Mouse (Mus musculus): ENCODE results near the gene Sema7a. TPM values are rescaled to one million over a fixed set of nuclear protein-coding genes. Genes with fewer than 3 reads are reported as not detected.

Gene Sema7a
- total and polyA plus RNA-seq, 2 experiments from 2014 or later, result 4.0 to 62.8 TPM

DNA sequence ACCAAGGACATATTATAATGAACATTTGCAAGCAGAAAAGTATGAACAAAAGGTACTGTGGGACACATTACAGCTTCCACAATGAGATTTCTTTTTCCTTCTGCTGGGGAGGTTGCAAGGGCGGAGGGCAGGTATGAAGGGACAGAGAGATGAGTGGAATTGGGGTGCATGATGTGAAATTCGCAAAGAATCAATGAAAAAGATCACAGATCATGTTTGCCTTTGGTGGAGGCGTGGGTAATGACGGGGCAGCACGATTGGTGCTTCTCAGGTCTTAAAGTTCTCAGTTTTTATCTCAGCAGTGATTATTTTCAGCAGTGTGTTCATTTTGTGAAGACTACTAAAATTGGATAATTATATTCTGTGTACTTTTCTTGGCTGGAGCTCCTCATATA lies 35.7 kb upstream of the Sema7a start:
- Histone ChIP-seq H3K9me3 (ENCODE audit: low read length) (no peaks in the 10 kb centered on the region), H3K4me1 (ENCODE audit: insufficient read depth, low read length) (0 out of 2 replicates have a peak, but pooled peaks cover 6% of the 10 kb centered on the region), H3K27ac (no peak overlapping the region), H3K4me3 (ENCODE audit: low read length) (no peak overlapping the region), H3K36me3 (ENCODE audit: insufficient read depth, low read length) (no peaks in the 10 kb centered on the region), H3K27me3 (ENCODE audit: insufficient read depth, low read length) (no peaks in the 10 kb centered on the region), H3K4me2 (ENCODE audit: low read depth, low read length) (no peak overlapping the region), H3K9ac (replicated peaks; ENCODE audit: low read length) (no peak overlapping the region)
- WGBS, result 94% methylated on average over 5 of the region's 5 CpGs
- ATAC-seq (no peak), DNase-seq (ENCODE audit: low spot score) (no peak)
- no peak for TF ChIP-seq CTCF (IDR thresholded peaks at IDR 0.05; ENCODE audit: low read depth)

DNA sequence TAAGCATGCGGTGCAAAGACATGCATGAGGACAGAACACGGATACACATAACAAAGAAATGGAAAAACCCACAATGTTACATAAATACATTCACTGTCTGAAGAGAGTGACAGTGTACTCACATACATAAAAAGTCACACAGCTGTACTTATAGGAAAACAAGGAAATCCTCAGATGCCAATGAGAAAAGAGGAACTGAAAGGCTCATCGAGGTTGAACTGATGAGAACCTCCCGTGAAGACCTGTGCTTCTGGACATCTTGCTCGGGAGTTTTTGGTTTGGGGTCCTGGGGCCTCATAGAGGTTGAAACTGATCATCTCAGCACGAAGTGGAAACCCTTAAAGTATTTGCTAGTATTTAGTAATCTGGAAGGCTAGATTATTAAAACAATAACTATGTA lies 32.7 kb upstream of the Sema7a start:
- no peak overlapping the region for H3K9ac ChIP-seq (replicated peaks; ENCODE audit: low read length)
- ATAC-seq (no peak), DNase-seq (ENCODE audit: low spot score) (no peak)
- H3K36me3 ChIP-seq (ENCODE audit: insufficient read depth, low read length), result no peaks in the 10 kb centered on the region
- peaks cover 7% of the 10 kb centered on the region; the same call in 1 of the 2 replicates for H3K4me1 ChIP-seq (ENCODE audit: insufficient read depth, low read length)
- H3K4me2 ChIP-seq (ENCODE audit: low read depth, low read length), result no peak overlapping the region
- no peak overlapping the region for H3K4me3 ChIP-seq (ENCODE audit: low read length)
- H3K9me3 ChIP-seq (ENCODE audit: low read length), result no peaks in the 10 kb centered on the region
- WGBS, result 82% methylated on average over 6 of the region's 6 CpGs
- TF ChIP-seq CTCF (IDR thresholded peaks at IDR 0.05; ENCODE audit: low read depth), result no peak
- H3K27ac ChIP-seq, result no peak overlapping the region
- H3K27me3 ChIP-seq (ENCODE audit: insufficient read depth, low read length), result no peaks in the 10 kb centered on the region

- Histone ChIP-seq H3K9ac (replicated peaks; ENCODE audit: low read length) (peak within 1 kb of the TSS; percentile 71), H3K36me3 (ENCODE audit: insufficient read depth, low read length) (no peaks in the 10 kb centered on the region; the same call in 1 of the 2 replicates), H3K27me3 (ENCODE audit: insufficient read depth, low read length) (no peaks in the 10 kb centered on the region), H3K27ac (peak within 1 kb of the TSS; percentile 74), H3K4me1 (ENCODE audit: insufficient read depth, low read length) (peaks cover 7% of the 10 kb centered on the region; the same call in 1 of the 2 replicates), H3K4me3 (ENCODE audit: low read length) (peak within 1 kb of the TSS; percentile 84), H3K4me2 (ENCODE audit: low read depth, low read length) (peak within 1 kb of the TSS; percentile 69), H3K9me3 (ENCODE audit: low read length) (no peaks in the 10 kb centered on the region)
- TF ChIP-seq CTCF (IDR thresholded peaks at IDR 0.05; ENCODE audit: low read depth), result peak; percentile 24; the same call in 1 of the 2 replicates
- under 1% methylated on average over 47 of the region's 47 CpGs for WGBS
- ATAC-seq, result peak; percentile 98
- DNase-seq (ENCODE audit: low spot score), result peak; percentile 96
Observed at GRCm38 (mm10) chr9:57910254-57911160, 29.4 kb upstream of the Sema7a start, which contains the start of gene Ubl7. Gene Ubl7 (plus strand): TSS chr9:57910979.

DNA sequence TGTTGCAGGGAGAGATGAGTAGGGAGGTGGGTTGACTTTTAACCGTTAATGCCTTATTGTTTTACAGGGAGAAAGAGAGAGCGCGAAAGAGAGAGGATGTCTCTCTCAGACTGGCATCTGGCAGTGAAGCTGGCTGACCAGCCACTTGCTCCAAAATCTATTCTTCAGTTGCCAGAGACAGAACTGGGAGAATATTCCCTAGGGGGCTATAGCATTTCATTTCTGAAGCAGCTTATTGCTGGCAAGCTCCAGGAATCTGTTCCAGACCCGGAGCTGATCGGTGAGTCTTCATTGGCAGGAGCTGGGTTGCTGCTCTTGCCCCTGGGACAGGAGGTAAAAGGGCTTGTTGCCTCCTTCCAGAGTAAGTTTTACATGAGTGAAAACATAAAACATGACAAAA lies 27.3 kb upstream of the Sema7a start:
- Histone ChIP-seq H3K4me1 (ENCODE audit: insufficient read depth, low read length) (peaks cover 7% of the 10 kb centered on the region; the same call in 1 of the 2 replicates), H3K27ac (no peak overlapping the region), H3K4me2 (ENCODE audit: low read depth, low read length) (no peak overlapping the region), H3K9ac (replicated peaks; ENCODE audit: low read length) (no peak overlapping the region), H3K27me3 (ENCODE audit: insufficient read depth, low read length) (no peaks in the 10 kb centered on the region), H3K4me3 (ENCODE audit: low read length) (no peak overlapping the region), H3K36me3 (ENCODE audit: insufficient read depth, low read length) (peaks cover 4% of the 10 kb centered on the region; the same call in 1 of the 2 replicates), H3K9me3 (ENCODE audit: low read length) (no peaks in the 10 kb centered on the region)
- no peak for TF ChIP-seq CTCF (IDR thresholded peaks at IDR 0.05; ENCODE audit: low read depth)
- no peak for DNase-seq (ENCODE audit: low spot score)
- no peak for ATAC-seq
- WGBS, result 73% methylated on average over 5 of the region's 5 CpGs

GRCm38 (mm10) chr9:57921491-57922060 lies 18.3 kb upstream of the Sema7a start:
- H3K27me3 ChIP-seq (ENCODE audit: insufficient read depth, low read length), result no peaks in the 10 kb centered on the region
- H3K9me3 ChIP-seq (ENCODE audit: low read length), result no peaks in the 10 kb centered on the region
- H3K4me2 ChIP-seq (ENCODE audit: low read depth, low read length), result no peak overlapping the region
- WGBS, result 92% methylated on average over 9 of the region's 9 CpGs
- H3K4me3 ChIP-seq (ENCODE audit: low read length), result no peak overlapping the region
- DNase-seq (ENCODE audit: low spot score) (no peak), ATAC-seq (no peak)
- peaks cover 69% of the 10 kb centered on the region for H3K36me3 ChIP-seq (ENCODE audit: insufficient read depth, low read length)
- H3K27ac ChIP-seq, result no peak overlapping the region
- no peak for TF ChIP-seq CTCF (IDR thresholded peaks at IDR 0.05; ENCODE audit: low read depth)
- H3K4me1 ChIP-seq (ENCODE audit: insufficient read depth, low read length), result no peaks in the 10 kb centered on the region
- no peak overlapping the region for H3K9ac ChIP-seq (replicated peaks; ENCODE audit: low read length)

DNA sequence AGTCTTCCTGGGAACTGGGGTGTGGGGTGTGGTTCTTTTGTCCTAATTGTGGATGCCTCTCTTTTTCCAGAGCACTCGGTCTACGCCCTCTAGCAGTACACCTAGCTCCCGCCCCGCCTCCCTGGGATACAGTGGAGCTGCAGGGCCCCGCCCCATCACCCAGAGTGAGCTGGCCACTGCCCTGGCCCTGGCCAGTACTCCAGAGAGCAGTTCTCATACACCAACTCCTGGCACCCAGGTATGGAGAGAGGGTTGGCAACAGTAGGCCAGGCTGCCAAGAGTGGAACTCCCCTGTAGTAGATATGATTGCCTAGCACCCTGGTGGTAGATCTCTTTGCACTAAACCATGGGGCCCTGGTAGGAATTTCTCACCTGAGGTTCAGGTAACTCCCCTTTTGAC lies 17.5 kb upstream of the Sema7a start:
- peaks cover 72% of the 10 kb centered on the region for H3K36me3 ChIP-seq (ENCODE audit: insufficient read depth, low read length)
- no peaks in the 10 kb centered on the region for H3K4me1 ChIP-seq (ENCODE audit: insufficient read depth, low read length)
- no peaks in the 10 kb centered on the region for H3K27me3 ChIP-seq (ENCODE audit: insufficient read depth, low read length)
- H3K9ac ChIP-seq (replicated peaks; ENCODE audit: low read length), result no peak overlapping the region
- DNase-seq (ENCODE audit: low spot score) (no peak), ATAC-seq (no peak)
- no peaks in the 10 kb centered on the region for H3K9me3 ChIP-seq (ENCODE audit: low read length)
- no peak overlapping the region for H3K27ac ChIP-seq
- H3K4me3 ChIP-seq (ENCODE audit: low read length), result no peak overlapping the region
- H3K4me2 ChIP-seq (ENCODE audit: low read depth, low read length), result no peak overlapping the region
- TF ChIP-seq CTCF (IDR thresholded peaks at IDR 0.05; ENCODE audit: low read depth), result no peak
- WGBS, result 94% methylated on average over 5 of the region's 5 CpGs
